Mouse (Mus musculus) ES-Bruce4 (cell line): Measurements from ENCODE around the gene Dtx3l. TPM values are rescaled to one million over a fixed set of nuclear protein-coding genes. Genes with fewer than 3 reads are reported as not detected.

Experiments used
- H3K27ac ChIP-seq: 2 replicates; pipeline ENCODE4 v1.5.1; 2012; ENCODE audit warnings: low read length, inconsistent platforms; ENCODE audit not compliant: insufficient read depth
- H3K27me3 ChIP-seq: 2 replicates; pipeline ENCODE4 v1.6.1; 2012; ENCODE audit warnings: mild to moderate bottlenecking, low read length, inconsistent platforms; ENCODE audit not compliant: control insufficient read depth, poor library complexity, insufficient read depth, severe bottlenecking
- H3K36me3 ChIP-seq: 2 replicates; pipeline ENCODE4 v1.6.1; 2012; ENCODE audit warnings: inconsistent platforms, mild to moderate bottlenecking, low read length, moderate library complexity; ENCODE audit not compliant: control insufficient read depth, poor library complexity, insufficient read depth, severe bottlenecking
- H3K4me1 ChIP-seq: one replicate; pipeline ENCODE4 v1.8.1; 2011; ENCODE audit warnings: low read length; ENCODE audit not compliant: control insufficient read depth, insufficient read depth
- H3K4me3 ChIP-seq: 2 replicates; pipeline ENCODE4 v1.5.1; 2011; ENCODE audit warnings: low read depth, mild to moderate bottlenecking, low read length
- H3K9ac ChIP-seq: 2 replicates; pipeline ENCODE4 v1.6.1; 2012; ENCODE audit warnings: low read depth, mild to moderate bottlenecking, inconsistent platforms; ENCODE audit not compliant: poor library complexity, severe bottlenecking
- H3K9me3 ChIP-seq: replicated peaks from 2 replicates; pipeline ENCODE4 v1.6.1; 2012; ENCODE audit warnings: mild to moderate bottlenecking, low read length, inconsistent platforms; ENCODE audit not compliant: control insufficient read depth, poor library complexity, insufficient read depth, severe bottlenecking
- CTCF ChIP-seq: IDR thresholded peaks from one replicate; pipeline ENCODE4 v1.8.1; 2011; ENCODE audit warnings: low read depth, low read length
- EP300 ChIP-seq: IDR thresholded peaks from 2 replicates; pipeline ENCODE4 v1.6.1; 2011; ENCODE audit warnings: low read depth, low read length; ENCODE audit not compliant: insufficient read depth
- POLR2A ChIP-seq: IDR thresholded peaks from one replicate; pipeline ENCODE4 v1.8.1; 2011; ENCODE audit warnings: low read length; ENCODE audit not compliant: insufficient read depth
- polyA plus RNA-seq: library from polyadenylated mRNA; stranded (reverse); fragments of >200 nt; gene quantifications from 2 replicates; pipeline ENCODE4 v1.2.4, GENCODE M21; 2011; ENCODE audit warnings: low read depth; ENCODE audit not compliant: missing spikeins, insufficient read depth, insufficient read length

Dtx3l gene
- 11.2 and 12.1 TPM in 2 replicates for polyA plus RNA-seq

GRCm38 (mm10) chr16:35938211-35939151, at the start of gene Dtx3l, which contains the start of gene Parp9:
Gene Dtx3l (minus strand): TSS chr16:35939151.
Gene Parp9 (plus strand): TSS chr16:35938470.
- peak within 1 kb of the TSS; percentile 60 for H3K4me3 ChIP-seq
- H3K27ac ChIP-seq, result no peak within 1 kb of the TSS
- peak within 1 kb of the TSS; percentile 67 for H3K9ac ChIP-seq
- no peaks in the 10 kb centered on the region for H3K9me3 ChIP-seq
- no peaks in the 10 kb centered on the region for H3K36me3 ChIP-seq
- no peaks in the 10 kb centered on the region for H3K4me1 ChIP-seq
- no peaks in the 10 kb centered on the region for H3K27me3 ChIP-seq
- no peak for TF ChIP-seq CTCF
- TF ChIP-seq POLR2A, result no peak
- no peak for TF ChIP-seq EP300

- H3K27me3 ChIP-seq, result no peaks in the 10 kb centered on the region
- no peak for TF ChIP-seq EP300
- TF ChIP-seq POLR2A, result no peak
- H3K27ac ChIP-seq, result no peak overlapping the region
- no peak overlapping the region for H3K4me3 ChIP-seq
- H3K36me3 ChIP-seq, result no peaks in the 10 kb centered on the region
- no peaks in the 10 kb centered on the region for H3K9me3 ChIP-seq
- peaks cover 2% of the 10 kb centered on the region for H3K4me1 ChIP-seq
- H3K9ac ChIP-seq, result no peak overlapping the region
These were observed 49.0 kb upstream of the Dtx3l start for GRCm38 (mm10) chr16:35987930-35988329.

GRCm38 (mm10) chr16:35984471-35984870, 45.5 kb upstream of the Dtx3l start:
- Histone ChIP-seq H3K27me3 (no peaks in the 10 kb centered on the region), H3K9ac (peak overlapping the region; percentile 97), H3K9me3 (no peaks in the 10 kb centered on the region), H3K36me3 (no peaks in the 10 kb centered on the region), H3K4me1 (peaks cover 2% of the 10 kb centered on the region), H3K4me3 (peak overlapping the region; percentile 40), H3K27ac (no peak overlapping the region)
- no peak for TF ChIP-seq CTCF
- no peak for TF ChIP-seq EP300
- no peak for TF ChIP-seq POLR2A

- no peak for TF ChIP-seq POLR2A
- TF ChIP-seq CTCF, result no peak
- TF ChIP-seq EP300, result no peak
- H3K9ac ChIP-seq, result peak overlapping the region; percentile 97
- H3K4me3 ChIP-seq, result peak overlapping the region; percentile 75
- no peaks in the 10 kb centered on the region for H3K36me3 ChIP-seq
- peaks cover 2% of the 10 kb centered on the region for H3K4me1 ChIP-seq
- H3K9me3 ChIP-seq, result no peaks in the 10 kb centered on the region
- H3K27me3 ChIP-seq, result no peaks in the 10 kb centered on the region
- H3K27ac ChIP-seq, result peak overlapping the region; percentile 85
These were observed 44.7 kb upstream of the Dtx3l start for GRCm38 (mm10) chr16:35983517-35984101.

GRCm38 (mm10) chr16:35982902-35983516, 44.1 kb upstream of the Dtx3l start:
- TF ChIP-seq POLR2A (peak; percentile 79), EP300 (no peak), CTCF (no peak)
- H3K4me3 ChIP-seq, result peak overlapping the region; percentile 92
- peak overlapping the region; percentile 85 for H3K27ac ChIP-seq
- peak overlapping the region; percentile 97 for H3K9ac ChIP-seq
- peaks cover 2% of the 10 kb centered on the region for H3K4me1 ChIP-seq
- no peaks in the 10 kb centered on the region for H3K36me3 ChIP-seq
- H3K27me3 ChIP-seq, result no peaks in the 10 kb centered on the region
- no peaks in the 10 kb centered on the region for H3K9me3 ChIP-seq
